Mouse (Mus musculus) layer of hippocampus, adult 18-20 months (tissue): ENCODE measurements around the gene Dntt. TPM values are rescaled to one million over a fixed set of nuclear protein-coding genes. Genes with fewer than 3 reads are reported as not detected.

Source experiments
- DNase-seq, 2 experiments: peaks; one replicate each; pipeline ENCODE4 v3.0.0; 2022; ENCODE audit warnings: low spot score in 2 of 2
- long read RNA-seq: library from polyadenylated mRNA; stranded (forward); transcript quantifications from one replicate; pipeline ENCODE4 v2.0.0, GENCODE M21; 2021
- total RNA-seq, 2 experiments: library from RNA; stranded (reverse); gene quantifications; 2 replicates each; pipeline ENCODE4 v1.2.3; 2021

The Dntt gene
- total RNA-seq = not detected
- long read RNA-seq = 0 reads

DNA sequence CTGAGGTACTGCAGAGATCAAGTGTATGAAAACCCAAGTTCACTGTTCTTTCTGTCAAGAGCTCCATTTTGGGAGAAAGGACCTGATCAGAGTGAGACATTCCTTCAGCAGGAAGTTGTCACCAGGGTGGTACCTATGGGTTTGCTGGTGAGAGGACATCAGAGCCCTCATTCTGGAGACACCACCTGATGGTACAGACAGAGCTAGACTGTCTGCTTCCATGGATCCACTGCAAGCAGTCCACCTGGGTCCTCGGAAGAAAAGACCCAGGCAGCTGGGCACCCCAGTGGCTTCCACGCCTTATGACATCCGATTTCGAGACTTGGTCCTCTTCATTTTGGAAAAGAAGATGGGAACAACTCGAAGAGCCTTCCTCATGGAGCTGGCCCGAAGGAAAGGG, at the start of gene Dntt:
Gene Dntt (plus strand): TSS at position 57 of the 400 bp plus-strand sequence.
- DNase-seq = no peak

DNA sequence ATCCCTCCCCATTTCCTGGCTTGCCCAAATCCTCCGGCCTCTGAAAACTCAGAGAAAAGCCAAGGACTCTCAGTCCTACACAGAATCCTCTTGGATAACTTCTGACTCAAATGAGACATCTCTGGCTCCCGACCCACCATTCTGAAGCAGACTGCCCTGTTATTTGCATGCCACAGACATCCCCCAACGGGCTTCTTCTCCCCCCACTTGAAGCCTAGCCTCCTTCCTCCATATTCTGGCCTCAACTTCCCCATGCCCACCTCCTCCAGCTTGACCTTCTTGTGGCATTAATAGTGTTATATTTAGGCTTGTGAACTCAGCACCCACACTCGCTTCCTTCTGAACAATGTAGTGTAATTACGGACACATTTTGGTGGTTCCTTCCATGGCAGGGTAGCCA, 48.4 kb upstream of the Dntt start:
- DNase-seq = no peak

DNA sequence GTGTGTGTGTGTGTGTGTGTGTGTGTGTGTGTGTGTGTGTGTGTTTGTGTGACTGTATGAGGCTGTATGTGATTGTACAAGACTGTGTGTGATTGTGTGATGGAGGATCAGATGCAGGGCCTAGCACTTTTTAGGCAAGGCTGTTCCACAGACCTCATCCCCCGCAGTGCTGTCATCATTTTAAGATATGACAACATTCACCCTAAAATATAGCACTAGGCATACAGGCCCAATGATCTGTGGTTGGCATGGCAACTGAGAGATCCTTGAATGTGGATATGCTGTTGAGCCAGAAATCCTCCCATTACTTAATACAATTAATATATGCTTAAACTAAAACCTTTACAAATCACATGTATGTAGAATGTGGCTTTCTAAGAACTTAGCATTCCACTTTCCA, 44.5 kb upstream of the Dntt start:
- peak in 1 of 2 experiments; percentile 57 for DNase-seq

DNA sequence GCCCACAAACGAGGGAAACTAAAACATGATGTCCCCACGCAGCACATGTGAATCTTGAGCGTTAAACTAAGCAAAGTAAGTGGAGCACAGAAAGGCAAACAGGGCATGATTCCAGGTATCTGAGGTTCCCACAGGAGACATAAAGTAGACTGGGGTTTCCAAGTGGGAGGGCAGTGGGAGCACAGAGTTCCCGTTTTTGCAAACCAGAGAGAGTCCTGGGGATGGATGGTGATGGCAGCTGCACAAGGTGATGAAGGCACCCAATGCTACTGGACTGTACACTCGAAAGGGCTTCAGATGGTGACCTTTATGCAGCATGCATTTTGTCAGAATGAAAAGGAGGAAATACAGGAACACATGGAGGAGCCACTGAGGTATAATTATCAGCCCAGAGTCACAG, 40.2 kb upstream of the Dntt start:
- no peak for DNase-seq

DNA sequence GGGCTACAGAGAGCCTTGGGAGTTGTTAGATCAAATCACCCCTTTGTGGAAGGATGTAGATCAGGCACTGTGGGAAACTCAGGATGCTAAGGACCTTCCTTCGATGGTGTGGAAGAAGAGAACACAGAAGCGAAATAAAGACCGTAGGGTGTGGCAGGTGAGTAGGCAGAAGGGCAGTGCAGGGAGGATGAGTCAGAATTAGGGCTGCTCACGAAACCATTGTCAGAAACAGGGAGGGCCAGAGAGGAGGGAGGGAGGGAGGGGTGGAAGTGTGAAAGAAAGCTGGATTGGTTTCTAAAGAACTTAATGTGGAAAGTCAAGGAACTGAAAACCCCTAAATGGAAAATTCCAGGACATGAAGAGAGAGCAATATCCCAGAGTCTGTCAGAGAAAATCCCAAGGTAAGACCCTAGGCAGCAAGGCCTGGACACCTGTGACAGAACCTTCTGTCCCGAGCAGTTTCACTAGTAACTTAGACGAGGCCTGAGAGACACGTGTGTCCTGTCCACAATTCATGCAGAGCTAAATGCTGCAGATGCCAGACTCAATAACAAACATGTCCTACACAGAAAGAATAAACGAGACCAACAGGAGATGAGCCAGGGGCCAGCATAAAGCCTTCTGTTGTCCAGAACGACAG, 39.0 kb upstream of the Dntt start:
- no peak for DNase-seq

DNA sequence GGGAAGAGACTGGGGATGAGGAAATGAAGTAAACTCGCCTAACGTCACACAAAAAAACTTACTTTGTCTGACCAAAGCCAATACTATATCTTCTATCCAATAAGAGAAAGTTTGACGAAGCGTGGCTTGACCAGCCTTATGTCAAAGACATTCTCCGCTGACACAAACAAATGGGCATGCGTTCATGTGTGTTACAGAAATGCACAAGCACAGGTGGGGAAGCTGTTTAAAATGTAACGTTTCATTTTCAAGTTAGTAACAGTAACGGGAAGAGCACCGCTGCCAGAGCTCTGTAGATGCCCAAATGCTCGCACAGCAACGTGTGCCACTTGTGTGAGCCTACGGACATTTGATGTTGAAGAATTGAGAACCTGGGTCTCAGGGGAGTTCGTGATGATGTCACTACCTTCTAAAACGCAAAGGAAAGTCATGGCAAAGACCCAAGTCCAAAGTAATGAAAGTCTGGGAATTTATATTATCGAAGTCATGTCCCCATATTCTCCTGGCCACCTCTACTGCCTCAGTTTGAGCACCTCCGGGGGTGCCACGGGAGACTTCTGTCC, 38.2 kb upstream of the Dntt start:
- DNase-seq = no peak

DNA sequence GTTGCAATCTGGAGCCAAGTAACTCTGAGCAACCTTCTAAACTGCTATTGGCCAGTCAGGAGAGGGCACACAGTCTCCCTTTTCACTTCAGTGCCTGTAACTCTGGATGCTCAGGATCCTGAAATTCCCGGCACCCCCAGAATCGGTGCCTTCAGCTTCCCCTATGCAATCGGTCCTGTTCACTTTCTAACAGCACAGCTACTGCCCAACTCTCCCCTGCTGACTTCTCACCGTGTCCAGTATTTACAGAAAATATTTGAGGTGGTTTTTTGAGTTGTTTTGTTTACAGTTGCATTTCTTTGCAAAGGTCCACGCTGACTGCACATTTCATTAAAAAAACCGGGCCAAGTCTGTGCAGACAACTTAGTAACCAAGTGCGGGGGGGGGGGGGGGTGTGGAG, 37.4 kb upstream of the Dntt start:
- no peak for DNase-seq

DNA sequence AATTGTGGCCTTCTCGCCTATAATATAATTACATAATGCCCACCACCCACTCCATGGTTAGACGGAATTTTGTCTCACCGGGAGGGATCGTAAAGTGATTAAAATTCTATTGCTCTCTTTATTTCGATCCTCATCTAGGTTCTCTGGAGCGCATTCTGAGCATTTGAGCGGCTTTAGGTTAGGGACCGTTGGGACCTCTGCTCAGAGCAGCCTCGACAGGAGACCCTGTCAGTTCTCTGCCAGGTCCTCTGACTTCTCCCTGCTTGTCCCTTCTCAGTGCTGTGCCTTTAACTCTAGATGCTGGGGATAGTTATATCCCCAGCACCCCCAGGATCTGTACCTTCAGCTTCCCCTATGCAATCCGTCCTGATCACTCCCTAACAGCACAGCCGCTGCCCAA, 37.0 kb upstream of the Dntt start:
- no peak for DNase-seq

DNA sequence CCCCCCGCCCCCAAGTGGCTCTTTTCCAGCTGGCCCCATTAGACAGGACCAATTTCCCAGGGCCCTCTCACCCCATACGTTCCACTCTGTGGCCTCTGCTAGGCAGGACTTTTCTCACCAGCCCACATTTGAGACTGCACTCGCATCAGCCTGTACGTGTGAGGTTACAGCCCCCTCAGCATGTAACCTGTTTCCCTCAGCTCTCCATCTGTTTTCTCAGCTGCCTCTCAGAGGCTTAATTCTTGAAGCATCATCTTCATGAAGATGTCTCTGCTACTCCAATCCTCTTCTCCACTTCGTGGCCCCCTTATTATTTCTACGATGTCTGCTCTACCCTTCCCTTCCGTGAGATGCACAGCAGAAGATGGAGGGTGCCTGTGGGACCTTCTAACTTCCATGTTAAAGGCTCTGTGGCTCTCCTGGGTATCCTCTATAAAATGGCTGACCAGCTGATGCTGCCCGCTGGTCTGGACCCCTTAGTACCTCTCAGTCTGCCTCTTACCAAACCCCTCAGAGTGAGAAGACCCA, 36.5 kb upstream of the Dntt start:
- DNase-seq = no peak

DNA sequence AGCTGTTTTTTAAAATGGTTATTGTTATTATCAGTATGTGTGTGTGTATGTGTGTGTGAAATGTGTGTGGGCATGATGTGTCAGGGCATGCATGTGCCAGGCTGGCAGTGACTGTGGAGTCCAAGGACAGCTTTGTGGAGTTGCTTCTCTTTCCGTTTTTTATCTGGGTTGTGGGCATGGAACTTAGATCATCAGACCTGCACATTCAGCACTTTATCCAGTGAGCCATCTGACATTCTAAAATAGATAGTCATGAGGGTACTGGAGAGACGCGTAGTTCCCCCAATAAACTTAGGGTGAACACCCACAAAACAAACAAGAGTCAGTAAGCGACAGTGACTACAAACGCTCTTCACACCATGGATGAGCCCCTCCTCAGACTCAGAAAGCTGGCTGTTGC, 35.7 kb upstream of the Dntt start:
- no peak for DNase-seq

DNA sequence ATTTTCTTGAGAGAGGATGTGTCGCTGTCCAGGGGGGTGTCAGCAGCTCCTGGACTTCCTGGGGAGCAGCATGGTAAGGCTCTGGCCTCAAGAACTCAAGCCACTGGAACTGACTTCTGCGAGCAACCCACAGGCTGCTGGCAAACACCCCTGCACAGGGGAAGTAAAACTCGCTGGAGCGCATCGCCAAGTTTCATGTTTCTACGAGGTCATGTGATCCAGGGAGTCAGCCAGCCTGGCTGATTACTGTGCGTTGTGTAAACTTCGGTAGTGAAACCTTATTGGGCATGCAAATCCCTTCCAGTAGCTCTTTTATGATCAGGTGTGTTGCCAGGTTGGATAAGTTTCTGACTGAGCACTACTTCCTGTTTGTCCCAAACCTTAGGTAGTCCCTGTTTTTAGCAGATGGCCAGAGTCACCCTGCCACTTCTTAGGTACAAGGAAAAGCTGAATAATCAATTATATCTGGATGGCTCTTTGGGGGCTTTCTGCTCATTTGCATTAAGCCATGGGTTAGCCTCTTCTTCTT, 35.0 kb upstream of the Dntt start, which contains the start of gene Blnk:
Gene Blnk (minus strand): TSS at position 479 of the 529 bp plus-strand sequence.
- DNase-seq = peak in 1 of 2 experiments; percentile 66

DNA sequence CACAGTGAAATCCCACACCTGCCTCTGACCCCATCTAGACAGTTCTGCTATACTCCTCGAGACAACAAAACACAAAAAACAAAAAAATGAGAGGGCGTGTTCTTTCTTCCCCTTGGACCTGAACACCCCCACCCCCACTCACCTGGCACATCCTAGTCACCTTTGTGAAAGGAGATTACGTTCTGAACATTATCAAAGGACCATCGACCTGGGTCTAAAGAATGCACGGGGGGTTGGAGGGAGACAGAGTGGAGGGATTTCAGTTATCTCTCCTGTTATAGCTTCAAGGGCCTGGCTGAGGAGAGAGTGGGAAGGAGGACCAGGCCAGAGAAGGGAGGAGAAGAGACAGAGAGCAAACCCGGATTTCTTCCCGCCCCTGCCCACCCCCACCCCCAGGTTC, 34.2 kb upstream of the Dntt start:
- DNase-seq = no peak

DNA sequence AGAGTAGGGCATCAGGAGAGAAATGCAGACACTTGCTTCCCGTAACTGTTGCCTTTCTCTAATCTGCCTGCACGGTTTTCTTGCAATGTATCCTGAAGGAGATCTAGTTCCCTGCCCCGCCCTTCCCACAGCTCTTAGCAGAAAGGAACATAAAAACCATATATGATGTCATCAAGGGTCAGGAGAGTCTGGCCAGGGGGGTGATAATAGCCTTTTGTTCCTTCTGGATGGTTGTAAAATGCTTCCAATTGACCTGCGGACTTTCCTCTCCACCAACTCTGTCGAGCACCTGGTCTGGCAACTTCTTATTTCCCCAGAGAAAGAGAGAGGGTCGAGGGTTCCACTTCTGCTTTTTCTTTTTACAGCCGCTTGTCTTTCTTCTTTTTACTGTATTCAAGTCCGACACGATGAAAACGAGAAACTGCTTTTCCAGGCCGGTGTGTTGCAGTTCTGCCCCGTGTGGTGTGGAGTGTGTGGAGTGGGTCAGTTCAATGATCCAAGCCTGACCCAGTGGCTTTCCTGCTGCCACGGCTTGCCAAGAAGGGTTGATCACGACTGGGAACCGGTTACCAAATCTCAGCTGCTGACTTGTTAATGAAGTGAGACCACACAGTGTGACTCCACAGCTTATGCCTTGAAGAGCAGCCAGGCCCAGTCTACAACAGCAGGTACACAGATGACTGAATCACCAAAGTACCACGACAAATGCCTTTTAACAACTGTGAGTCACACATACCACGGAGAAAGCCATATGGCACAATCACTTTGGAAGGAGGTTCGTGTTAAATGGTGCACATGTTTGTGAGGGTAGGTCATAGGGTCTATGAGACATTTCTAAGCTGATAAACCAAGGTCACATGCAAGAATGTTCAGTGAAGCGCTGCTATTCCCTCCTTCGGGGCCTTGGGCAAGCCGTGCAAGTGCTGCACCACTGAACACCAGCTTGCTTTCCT, 33.4 kb upstream of the Dntt start:
- DNase-seq = peak; percentile 46 to 62

DNA sequence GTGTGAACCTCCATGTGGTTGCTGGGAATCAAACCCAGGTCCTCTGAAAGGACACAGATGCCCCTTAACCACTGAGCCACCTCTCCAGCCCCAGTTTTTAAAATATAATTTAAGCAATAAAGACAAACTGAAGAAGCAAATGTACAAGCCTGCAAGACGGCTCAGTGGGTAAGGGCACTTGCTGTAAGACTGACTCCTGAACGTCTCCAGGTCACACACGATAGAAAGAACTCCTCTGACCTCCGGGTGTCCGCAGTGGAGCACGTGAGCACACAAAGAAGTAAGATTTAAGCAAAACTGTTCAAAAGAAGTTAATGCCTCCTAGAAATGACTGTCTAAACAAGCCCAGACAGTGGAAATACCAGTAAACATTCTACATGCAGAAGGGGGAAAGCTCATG, 32.4 kb upstream of the Dntt start:
- DNase-seq = no peak

DNA sequence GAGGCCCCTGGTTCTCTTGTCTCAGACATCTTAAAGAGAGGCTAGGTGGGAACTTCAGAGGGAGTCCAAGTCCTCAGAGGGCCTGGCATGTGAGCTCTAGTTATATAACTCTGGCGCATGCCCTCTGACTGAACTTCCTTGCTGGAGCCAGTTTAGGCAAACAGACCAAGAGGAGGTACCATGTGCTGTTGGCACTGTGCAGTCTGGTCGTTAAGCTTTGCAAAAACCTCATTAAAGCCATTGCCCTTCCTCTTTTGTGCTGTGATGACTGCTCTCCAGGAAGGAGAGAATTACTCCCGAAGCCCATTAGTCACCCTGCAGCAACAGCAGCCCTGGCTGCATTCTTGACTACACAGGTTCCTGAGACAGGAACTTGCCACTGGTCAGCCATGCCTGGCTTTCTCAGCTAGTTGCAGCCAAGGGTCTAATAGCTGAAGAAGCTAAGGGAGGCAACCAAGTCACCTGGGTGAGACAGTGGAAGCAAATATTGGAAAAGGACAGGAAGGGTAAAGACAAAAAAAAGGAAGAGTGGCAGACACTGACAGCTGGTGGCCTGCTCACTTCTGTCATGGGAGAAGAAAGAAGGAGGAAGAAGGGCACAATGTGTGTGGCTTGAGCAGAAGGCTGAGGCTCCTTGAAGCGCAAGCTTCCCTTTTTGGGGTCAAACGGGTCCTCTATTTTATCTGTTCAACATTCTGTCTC, 30.5 kb upstream of the Dntt start:
- no peak for DNase-seq

DNA sequence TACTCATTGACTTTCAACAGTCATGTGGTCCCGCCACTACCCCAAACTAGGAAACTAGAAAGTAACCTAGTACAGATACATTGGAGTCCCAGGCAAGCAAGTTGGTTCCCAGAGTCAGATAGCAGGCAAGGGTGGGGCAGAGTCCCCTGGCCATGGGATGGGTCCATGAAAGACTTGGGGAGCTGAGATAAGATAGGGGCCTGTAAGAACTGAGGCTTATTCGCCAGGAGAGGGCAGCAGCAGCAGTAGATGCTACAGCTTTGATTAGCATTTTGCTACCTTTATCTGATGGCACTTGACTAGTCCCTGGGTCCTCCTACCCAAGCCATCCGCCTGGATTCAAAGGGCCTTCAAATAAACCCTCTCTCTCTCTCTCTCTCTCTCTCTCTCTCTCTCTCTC, 29.5 kb upstream of the Dntt start:
- no peak for DNase-seq

DNA sequence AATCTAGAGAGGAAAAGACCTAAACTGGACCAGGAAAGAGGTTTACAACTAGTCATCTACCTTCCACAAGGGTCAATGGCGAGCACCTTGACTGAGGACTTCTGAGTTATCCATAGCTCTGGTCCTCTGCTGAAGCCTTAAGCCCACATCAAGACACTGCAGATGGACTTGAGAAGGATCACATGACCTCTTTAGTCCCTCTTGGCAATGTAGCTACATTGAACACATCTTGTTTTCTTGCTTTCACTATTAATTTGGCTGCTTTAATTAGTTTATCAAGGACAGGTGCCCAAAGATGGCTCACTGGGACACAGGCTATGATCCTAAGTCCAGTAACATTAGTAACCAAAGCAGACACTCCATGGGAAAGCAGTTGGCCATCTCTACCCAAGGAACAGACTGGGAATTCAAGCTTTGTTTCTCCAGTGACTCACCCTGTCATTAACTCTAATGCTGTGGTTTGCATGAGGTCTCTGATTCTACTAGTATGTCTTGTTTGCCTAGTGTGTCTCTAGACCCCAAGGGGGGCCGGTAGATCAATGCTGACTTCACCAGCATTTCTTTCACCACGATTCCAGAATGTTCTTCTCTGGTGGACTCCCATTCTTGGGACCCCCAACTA, 25.3 kb upstream of the Dntt start:
- DNase-seq = no peak

DNA sequence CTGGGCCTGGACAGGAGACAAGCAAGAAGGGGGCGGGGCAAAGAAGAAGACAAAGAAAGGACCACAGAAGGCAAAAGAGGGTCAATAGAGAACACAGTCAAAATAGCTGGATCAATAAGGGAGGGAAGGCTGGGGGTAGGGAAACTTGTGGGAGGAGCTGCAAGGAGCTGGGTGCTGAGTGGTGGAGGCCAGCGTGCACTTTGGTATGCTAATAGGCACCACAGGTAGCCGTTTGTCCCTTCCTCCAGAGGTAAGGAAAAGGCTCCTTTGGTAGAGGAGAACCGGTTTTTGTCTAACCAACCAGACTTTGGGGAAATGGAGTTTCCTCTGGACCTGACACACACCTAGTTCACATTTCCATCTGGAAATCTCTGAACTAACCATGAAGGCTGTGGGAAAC, 22.5 kb upstream of the Dntt start:
- DNase-seq = no peak

DNA sequence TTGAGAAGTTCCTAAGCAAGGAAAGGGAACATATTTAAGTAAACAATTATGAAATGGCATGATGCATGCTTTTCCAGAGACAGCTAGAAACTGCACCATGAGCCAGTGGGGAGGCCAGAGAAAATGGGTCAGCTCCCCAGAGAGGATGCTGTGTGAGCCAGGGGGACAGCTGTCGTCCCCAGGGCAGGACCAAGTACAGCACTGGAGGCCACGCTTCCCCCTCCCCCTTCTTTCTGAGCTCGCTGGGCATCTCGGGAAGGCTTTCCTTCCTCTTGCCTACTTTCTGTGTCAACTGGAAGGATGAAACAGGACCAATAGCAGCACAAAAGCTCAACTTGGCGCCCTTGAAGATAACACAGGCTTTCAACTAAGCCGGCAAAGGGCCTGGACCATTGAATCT, 21.7 kb upstream of the Dntt start:
- no peak for DNase-seq

DNA sequence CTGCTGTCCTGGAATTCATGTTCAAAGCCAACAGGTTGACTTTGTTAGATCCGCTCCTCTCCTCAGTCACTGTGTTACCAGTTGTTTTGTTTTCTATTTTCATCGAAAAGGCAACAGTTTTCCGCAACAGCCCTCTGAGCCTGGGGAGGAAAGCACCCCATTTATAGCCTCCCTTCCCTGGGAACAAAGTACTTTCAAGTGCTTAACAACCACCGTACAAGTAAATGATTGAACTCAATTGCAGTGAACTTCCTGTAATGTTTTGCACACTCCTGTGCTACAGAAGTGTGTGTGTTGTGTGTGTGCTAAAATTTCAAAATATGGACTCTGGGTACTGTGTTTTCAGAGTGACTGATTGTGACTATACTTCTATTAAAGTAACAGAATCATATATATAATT, 21.3 kb upstream of the Dntt start:
- DNase-seq = no peak
